ENCODE assay signal across 22 mouse cellular contexts in genomic region chr1:54856502-54856901, GRCm38 (mm10).
DNase-seq lines count a peak whose midpoint lies in the region; ATAC-seq and TF ChIP-seq lines count a peak whose summit lies in the region.
"Had no signal": no experiment of that assay in that cellular context is flagged by ENCODE, and none has a peak within 500 bp of the region (broad histone marks: within the 10 kb centered on the region; RNA-seq: fewer than 3 reads in every experiment).

No protein-coding gene starts in this region.

- in situ Hi-C loops in CH12.LX (cut with MboI; ENCODE audit: low pct_ligation_motif_present, low pct_unique_long_range_greater_than_20kb, low sequenced_read_pairs), result no loop called here

- peak; percentile 13 for DNase-seq in forebrain, embryonic 11.5 days (ENCODE audit: low spot score)
- no peak for DNase-seq in CH12.LX (ENCODE audit: extremely low read depth)
- no peak for DNase-seq in MEL (ENCODE audit: low read depth, low spot score)
- no peak for DNase-seq in frontal cortex, postnatal 25 days (ENCODE audit: low spot score in 2 of 2)
- DNase-seq: adrenal gland, adult 2 months; adrenal gland, postnatal 10 days; adrenal gland, postnatal 25 days; B cell, adult 2 months; cerebellum, adult 11 months; cerebellum, adult 18-20 months; cerebellum, adult 8-10 months; cerebellum, adult 9-11 months; cerebellum, postnatal 14 days; cerebellum, postnatal 36 days; forebrain, postnatal 0 days had no signal

- no peak for ATAC-seq in forebrain, embryonic 11.5 days (replicated peaks; ENCODE audit: low FRiP score)
- no peak for ATAC-seq in forebrain, embryonic 12.5 days (ENCODE audit: low FRiP score)
- ATAC-seq: CD4-positive, CD25-positive, alpha-beta regulatory T cell, adult 4 months; forebrain, embryonic 13.5 days; forebrain, embryonic 15.5 days; forebrain, postnatal 0 days had no signal

- WGBS in forebrain, embryonic 11.5 days, result 96% methylated on average over 7 of the region's 7 CpGs
- WGBS in forebrain, embryonic 12.5 days, result 95% methylated on average over 7 of the region's 7 CpGs

- H3K4me3 ChIP-seq in forebrain, embryonic 11.5 days (ENCODE audit: low read depth, low read length), result no peak overlapping the region
- no peak overlapping the region for H3K4me3 ChIP-seq in forebrain, embryonic 12.5 days (replicated peaks)
- H3K4me3 ChIP-seq in CH12.LX (replicated peaks in 1 of 3; ENCODE audit: low read depth in 2 of 3, low read length in 2 of 3, poor library complexity in 1 of 3) (no peak overlapping the region), MEL (ENCODE audit: control insufficient read depth in 1 of 2, insufficient read depth in 1 of 2, low read depth in 2 of 2, low read length in 2 of 2) (no peak overlapping the region)
- H3K4me3 ChIP-seq: embryonic facial prominence, embryonic 10.5 days; embryonic facial prominence, embryonic 12.5 days; forebrain, embryonic 13.5 days; forebrain, embryonic 15.5 days had no signal

- no peak for TF ChIP-seq RAD21 in CH12.LX (IDR thresholded peaks at IDR 0.05; ENCODE audit: low read depth, low read length)
- no peak for TF ChIP-seq RAD21 in MEL (IDR thresholded peaks at IDR 0.05; ENCODE audit: low read depth, low read length)

- peaks cover 2% of the 10 kb centered on the region; the same call in 1 of the 2 replicates for H3K4me1 ChIP-seq in forebrain, embryonic 11.5 days (replicated peaks; ENCODE audit: control insufficient read depth, insufficient read depth, low read length)
- H3K4me1 ChIP-seq in forebrain, embryonic 12.5 days, result peaks cover 16% of the 10 kb centered on the region
- H3K4me1 ChIP-seq in CH12.LX (ENCODE audit: control insufficient read depth in 1 of 2, insufficient read depth in 2 of 2) (peaks cover 0 to 30% of the 10 kb centered on the region in 2 experiments; a peak in 2 of 4 replicates), MEL (ENCODE audit: control insufficient read depth in 1 of 2, insufficient read depth in 2 of 2, low read length in 2 of 2) (no peaks in the 10 kb centered on the region)

- TF ChIP-seq POLR2A in CH12.LX (IDR thresholded peaks at IDR 0.05; ENCODE audit: low read depth, low read length) (no peak), MEL (IDR thresholded peaks at IDR 0.05; ENCODE audit: control insufficient read depth in 1 of 2, insufficient read depth in 1 of 2, low read depth in 1 of 2, low read length in 2 of 2, poor library complexity in 1 of 2) (no peak)

- TF ChIP-seq EP300 in CH12.LX (IDR thresholded peaks at IDR 0.05; ENCODE audit: low read length) (no peak), MEL (IDR thresholded peaks at IDR 0.05; ENCODE audit: low read depth in 1 of 2, low read length in 2 of 2) (no peak)

- no peak overlapping the region for H3K9ac ChIP-seq in forebrain, embryonic 11.5 days (ENCODE audit: low read length)
- no peak overlapping the region for H3K9ac ChIP-seq in forebrain, embryonic 12.5 days
- H3K9ac ChIP-seq in CH12.LX (ENCODE audit: insufficient read depth, low read depth) (no peak overlapping the region), MEL (ENCODE audit: control insufficient read depth, low read depth, low read length, poor library complexity, severe bottlenecking) (no peak overlapping the region)
- H3K9ac ChIP-seq: embryonic facial prominence, embryonic 12.5 days; forebrain, embryonic 13.5 days; forebrain, embryonic 15.5 days; forebrain, postnatal 0 days had no signal

- H3K9me3 ChIP-seq in forebrain, embryonic 11.5 days (ENCODE audit: control insufficient read depth, low read length), result no peaks in the 10 kb centered on the region
- no peaks in the 10 kb centered on the region for H3K9me3 ChIP-seq in forebrain, embryonic 12.5 days
- H3K9me3 ChIP-seq in CH12.LX (replicated peaks; ENCODE audit: low read length), result no peaks in the 10 kb centered on the region
- H3K9me3 ChIP-seq in MEL (replicated peaks; ENCODE audit: insufficient read depth, low read length), result no peaks in the 10 kb centered on the region
- H3K9me3 ChIP-seq: embryonic facial prominence, embryonic 10.5 days; embryonic facial prominence, embryonic 12.5 days; forebrain, embryonic 13.5 days; forebrain, embryonic 15.5 days; G1E had no signal

- no peak overlapping the region for H3K4me2 ChIP-seq in forebrain, embryonic 11.5 days (ENCODE audit: low read depth, low read length, severe bottlenecking)
- H3K4me2 ChIP-seq in forebrain, embryonic 12.5 days, result no peak overlapping the region
- no peak overlapping the region for H3K4me2 ChIP-seq in CH12.LX (ENCODE audit: insufficient read depth, low read depth, poor library complexity, severe bottlenecking)
- H3K4me2 ChIP-seq: embryonic facial prominence, embryonic 12.5 days; forebrain, embryonic 13.5 days; forebrain, embryonic 15.5 days had no signal

- TF ChIP-seq CTCF in CH12.LX (conservative IDR thresholded peaks at IDR 0.05 in 1 of 2, IDR thresholded peaks at IDR 0.05 in 1 of 2; ENCODE audit: low read depth in 2 of 2, low read length in 2 of 2) (no peak), MEL (IDR thresholded peaks at IDR 0.05 in 2 of 3, conservative IDR thresholded peaks at IDR 0.05 in 1 of 3; ENCODE audit: control insufficient read depth in 1 of 3, insufficient read depth in 1 of 3, low read depth in 2 of 3, low read length in 3 of 3, poor library complexity in 1 of 3, severe bottlenecking in 1 of 3) (no peak)

- H3K27me3 ChIP-seq in forebrain, embryonic 11.5 days (ENCODE audit: control insufficient read depth, insufficient read depth, low read length), result no peaks in the 10 kb centered on the region
- peaks cover 3% of the 10 kb centered on the region; the same call in 1 of the 2 replicates for H3K27me3 ChIP-seq in forebrain, embryonic 12.5 days
- H3K27me3 ChIP-seq in CH12.LX (replicated peaks), result no peaks in the 10 kb centered on the region
- H3K27me3 ChIP-seq in MEL (ENCODE audit: control insufficient read depth in 1 of 2, insufficient read depth in 2 of 2, low read length in 2 of 2), result no peaks in the 10 kb centered on the region
- H3K27me3 ChIP-seq: embryonic facial prominence, embryonic 12.5 days; forebrain, embryonic 13.5 days; forebrain, embryonic 15.5 days had no signal

- no peak overlapping the region for H3K27ac ChIP-seq in forebrain, embryonic 11.5 days (ENCODE audit: low read depth, low read length)
- H3K27ac ChIP-seq in forebrain, embryonic 12.5 days, result no peak overlapping the region
- H3K27ac ChIP-seq in CH12.LX (ENCODE audit: insufficient read depth, low read depth), result no peak overlapping the region
- no peak overlapping the region for H3K27ac ChIP-seq in MEL (ENCODE audit: control insufficient read depth, low read depth, low read length)
- H3K27ac ChIP-seq: embryonic facial prominence, embryonic 10.5 days; embryonic facial prominence, embryonic 12.5 days; forebrain, embryonic 13.5 days; forebrain, embryonic 15.5 days had no signal

- no peaks in the 10 kb centered on the region for H3K79me2 ChIP-seq in CH12.LX (replicated peaks; ENCODE audit: control insufficient read depth, extremely low read depth, insufficient read depth, poor library complexity, severe bottlenecking)
- H3K79me2 ChIP-seq in MEL (ENCODE audit: control insufficient read depth, insufficient read depth, low read length, poor library complexity), result no peaks in the 10 kb centered on the region

- dilution Hi-C loops in CH12.LX (cut with MboI; ENCODE audit: extremely low pct_ligation_motif_present, extremely low pct_unique_long_range_greater_than_20kb, low sequenced_read_pairs), result no loop called here

- H3K36me3 ChIP-seq in forebrain, embryonic 11.5 days (ENCODE audit: control insufficient read depth, insufficient read depth, low read length), result no peaks in the 10 kb centered on the region
- no peaks in the 10 kb centered on the region for H3K36me3 ChIP-seq in forebrain, embryonic 12.5 days (replicated peaks)
- peaks cover 0 to 7% of the 10 kb centered on the region in 2 experiments for H3K36me3 ChIP-seq in CH12.LX (replicated peaks in 1 of 2; ENCODE audit: control insufficient read depth in 1 of 2, insufficient read depth in 1 of 2, low read length in 1 of 2)
- no peaks in the 10 kb centered on the region for H3K36me3 ChIP-seq in MEL (ENCODE audit: control insufficient read depth in 1 of 2, insufficient read depth in 2 of 2, low read length in 2 of 2)
- H3K36me3 ChIP-seq: embryonic facial prominence, embryonic 10.5 days; embryonic facial prominence, embryonic 12.5 days; forebrain, embryonic 15.5 days; G1E had no signal

TF ChIP-seq in CH12.LX, 34 proteins besides CTCF, POLR2A, EP300 and RAD21:
- TF ChIP-seq MYC (IDR thresholded peaks at IDR 0.05; ENCODE audit: low read depth, low read length), result no peak
- TF ChIP-seq MAFK (IDR thresholded peaks at IDR 0.05; ENCODE audit: insufficient replicate concordance, low read length), result peak; percentile 85
- no peak for TF ChIP-seq USF2 (conservative IDR thresholded peaks at IDR 0.05; ENCODE audit: low read depth, low read length)

TF ChIP-seq in MEL, 35 proteins besides CTCF, POLR2A, EP300 and RAD21:
- TF ChIP-seq MAFK (IDR thresholded peaks at IDR 0.05; ENCODE audit: borderline replicate concordance, low read depth, low read length), result 0 out of 2 replicates have a peak, but pooled peaks have one; percentile 26
- no peak for TF ChIP-seq NELFE (IDR thresholded peaks at IDR 0.05; ENCODE audit: low read depth, low read length)
